Mouse (Mus musculus) left cerebral cortex, postnatal 4 days (tissue): ENCODE data around the gene Dpp6. TPM values are rescaled to one million over a fixed set of nuclear protein-coding genes. Genes with fewer than 3 reads are reported as not detected.

Experiments used
- DNase-seq: peaks from one replicate; pipeline ENCODE4 v3.0.0-alpha.2; 2022
- intact Hi-C: fragments of 180-260 bp; cut with DNase I; formaldehyde crosslinking; loops from one replicate; pipeline ENCODE4 v1.15.1; 2025
- total RNA-seq, 2 experiments: library from RNA; stranded (reverse); gene quantifications; 2 replicates each; pipeline ENCODE4 v1.2.3; 2021

Dpp6 gene
- total RNA-seq, 2 experiments from 2014 or later, result 116 to 136 TPM

GRCm38 (mm10) chr5:27262751-27263150, 445.7 kb downstream of the Dpp6 start:
- DNase-seq, result no peak
- intact Hi-C loops, result no loop called here

- DNase-seq, result peak; percentile 18
- intact Hi-C loops, result no loop called here
These were observed 448.3 kb downstream of the Dpp6 start for GRCm38 (mm10) chr5:27265281-27265680.

- intact Hi-C loops, result no loop called here
- peak; percentile 24 for DNase-seq
These were observed 454.3 kb downstream of the Dpp6 start for GRCm38 (mm10) chr5:27271336-27271735.

GRCm38 (mm10) chr5:27274781-27275395, 457.9 kb downstream of the Dpp6 start:
- no peak for DNase-seq
- intact Hi-C loops, result no loop called here

- no peak for DNase-seq
- intact Hi-C loops, result no loop called here
These were observed 458.9 kb downstream of the Dpp6 start for GRCm38 (mm10) chr5:27275871-27276270.

GRCm38 (mm10) chr5:27278120-27278645, 461.2 kb downstream of the Dpp6 start:
- DNase-seq, result no peak
- intact Hi-C loops, result no loop called here

GRCm38 (mm10) chr5:27286876-27287275, 469.9 kb downstream of the Dpp6 start:
- DNase-seq, result no peak
- intact Hi-C loops, result no loop called here

GRCm38 (mm10) chr5:27291378-27291777, 474.4 kb downstream of the Dpp6 start:
- no peak for DNase-seq
- intact Hi-C loops, result no loop called here

- intact Hi-C loops, result no loop called here
- DNase-seq, result peak; percentile 24
These were observed 475.2 kb downstream of the Dpp6 start for GRCm38 (mm10) chr5:27292236-27292635.

GRCm38 (mm10) chr5:27304115-27304514, 487.1 kb downstream of the Dpp6 start:
- no peak for DNase-seq
- intact Hi-C loops, result no loop called here

- peak; percentile 52 for DNase-seq
- intact Hi-C loops, result no loop called here
These were observed 489.6 kb downstream of the Dpp6 start for GRCm38 (mm10) chr5:27306497-27307152.

GRCm38 (mm10) chr5:27310217-27310616, 493.2 kb downstream of the Dpp6 start:
- no peak for DNase-seq

GRCm38 (mm10) chr5:27316674-27317073, 499.7 kb downstream of the Dpp6 start:
- no peak for DNase-seq
- intact Hi-C loops, result no loop called here

More at GRCm38 (mm10) chr5:27310217-27310616, 493.2 kb downstream of the Dpp6 start:
- intact Hi-C loops, result no loop called here

- intact Hi-C loops, result no loop called here
- DNase-seq, result no peak
These were observed 500.3 kb downstream of the Dpp6 start for GRCm38 (mm10) chr5:27317264-27317663.

- peak; percentile 7 for DNase-seq
- intact Hi-C loops, result no loop called here
These were observed 500.8 kb downstream of the Dpp6 start for GRCm38 (mm10) chr5:27317832-27318231.

GRCm38 (mm10) chr5:27319731-27320130, 502.7 kb downstream of the Dpp6 start:
- peak; percentile 14 for DNase-seq
- intact Hi-C loops, result no loop called here

- intact Hi-C loops, result no loop called here
- no peak for DNase-seq
These were observed 506.1 kb downstream of the Dpp6 start for GRCm38 (mm10) chr5:27322895-27323792.

- intact Hi-C loops, result no loop called here
- peak; percentile 16 for DNase-seq
These were observed 507.4 kb downstream of the Dpp6 start for GRCm38 (mm10) chr5:27324346-27324928.

GRCm38 (mm10) chr5:27336698-27337097, 519.7 kb downstream of the Dpp6 start:
- intact Hi-C loops, result no loop called here
- DNase-seq, result no peak

- intact Hi-C loops, result no loop called here
- no peak for DNase-seq
These were observed 522.4 kb downstream of the Dpp6 start for GRCm38 (mm10) chr5:27339196-27340030.
